Mouse (Mus musculus): Measurements from ENCODE around the gene Zfp663. TPM values are rescaled to one million over a fixed set of nuclear protein-coding genes. Genes with fewer than 3 reads are reported as not detected.

Gene Zfp663
- polyA plus RNA-seq, 1 experiment from 2014 or later: 0.05 TPM

GRCm38 (mm10) chr2:165396831-165397501, 28.4 kb upstream of the Zfp663 start:
- Histone ChIP-seq H3K4me3 (ENCODE audit: low read depth, low read length) (no peak overlapping the region), H3K36me3 (ENCODE audit: control insufficient read depth, insufficient read depth, low read length) (no peaks in the 10 kb centered on the region), H3K9me3 (ENCODE audit: control insufficient read depth, low read length) (no peaks in the 10 kb centered on the region), H3K4me1 (replicated peaks; ENCODE audit: control insufficient read depth, insufficient read depth) (no peaks in the 10 kb centered on the region), H3K4me2 (replicated peaks; ENCODE audit: low read depth) (no peak overlapping the region), H3K9ac (ENCODE audit: low read length) (no peak overlapping the region), H3K27ac (replicated peaks) (no peak overlapping the region), H3K27me3 (ENCODE audit: control insufficient read depth, insufficient read depth, low read length) (no peaks in the 10 kb centered on the region)
- no peak for DNase-seq (ENCODE audit: low spot score)
- no peak for ATAC-seq (ENCODE audit: low FRiP score, low TSS enrichment)
- 46% methylated on average over 20 of the region's 20 CpGs for whole genome bisulfite sequencing
- no peak for TF ChIP-seq EP300 (optimal IDR thresholded peaks at IDR 0.05)
- TF ChIP-seq CTCF (IDR thresholded peaks at IDR 0.05; ENCODE audit: low read depth): no peak

DNA sequence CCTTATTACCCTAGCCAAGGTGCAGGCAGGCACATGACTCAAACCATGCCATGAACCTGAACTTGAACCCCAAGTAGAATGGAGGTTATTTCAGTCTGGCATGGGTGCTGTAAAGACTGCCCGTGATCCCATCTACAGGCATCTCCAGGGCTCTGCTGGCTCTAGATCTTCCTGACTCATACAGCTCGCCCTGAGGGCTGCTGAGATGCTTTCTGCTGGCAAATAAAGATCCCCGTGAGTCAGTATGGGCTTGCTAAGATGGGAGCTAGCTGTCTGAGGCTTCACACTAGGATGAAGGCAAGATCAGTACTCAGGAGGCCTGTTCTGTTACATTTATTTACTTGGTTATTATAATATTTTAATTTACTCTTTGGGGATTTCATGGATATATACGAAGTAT, 23.6 kb upstream of the Zfp663 start:
- no peaks in the 10 kb centered on the region for H3K4me1 ChIP-seq (replicated peaks; ENCODE audit: control insufficient read depth, insufficient read depth)
- no peak overlapping the region for H3K27ac ChIP-seq (replicated peaks)
- H3K27me3 ChIP-seq (ENCODE audit: control insufficient read depth, insufficient read depth, low read length): no peaks in the 10 kb centered on the region
- ATAC-seq (ENCODE audit: low FRiP score, low TSS enrichment): no peak
- no peaks in the 10 kb centered on the region for H3K9me3 ChIP-seq (ENCODE audit: control insufficient read depth, low read length)
- TF ChIP-seq CTCF (IDR thresholded peaks at IDR 0.05; ENCODE audit: low read depth) (no peak), EP300 (optimal IDR thresholded peaks at IDR 0.05) (no peak)
- no peaks in the 10 kb centered on the region for H3K36me3 ChIP-seq (ENCODE audit: control insufficient read depth, insufficient read depth, low read length)
- H3K4me3 ChIP-seq (ENCODE audit: low read depth, low read length): no peak overlapping the region
- no peak for DNase-seq (ENCODE audit: low spot score)
- WGBS: 79% methylated on average over 4 of the region's 4 CpGs
- no peak overlapping the region for H3K9ac ChIP-seq (ENCODE audit: low read length)
- no peak overlapping the region for H3K4me2 ChIP-seq (replicated peaks; ENCODE audit: low read depth)

GRCm38 (mm10) chr2:165391561-165391960, 23.0 kb upstream of the Zfp663 start:
- no peak overlapping the region for H3K4me2 ChIP-seq (replicated peaks; ENCODE audit: low read depth)
- H3K36me3 ChIP-seq (ENCODE audit: control insufficient read depth, insufficient read depth, low read length): no peaks in the 10 kb centered on the region
- no peaks in the 10 kb centered on the region for H3K9me3 ChIP-seq (ENCODE audit: control insufficient read depth, low read length)
- H3K4me1 ChIP-seq (replicated peaks; ENCODE audit: control insufficient read depth, insufficient read depth): no peaks in the 10 kb centered on the region
- no peak overlapping the region for H3K9ac ChIP-seq (ENCODE audit: low read length)
- no peaks in the 10 kb centered on the region for H3K27me3 ChIP-seq (ENCODE audit: control insufficient read depth, insufficient read depth, low read length)
- ATAC-seq (ENCODE audit: low FRiP score, low TSS enrichment) (no peak), DNase-seq (ENCODE audit: low spot score) (peak; percentile 53)
- TF ChIP-seq EP300 (optimal IDR thresholded peaks at IDR 0.05) (no peak), CTCF (IDR thresholded peaks at IDR 0.05; ENCODE audit: low read depth) (peak; percentile 89)
- no peak overlapping the region for H3K4me3 ChIP-seq (ENCODE audit: low read depth, low read length)
- H3K27ac ChIP-seq (replicated peaks): no peak overlapping the region
- WGBS: 18% methylated on average over 8 of the region's 8 CpGs

DNA sequence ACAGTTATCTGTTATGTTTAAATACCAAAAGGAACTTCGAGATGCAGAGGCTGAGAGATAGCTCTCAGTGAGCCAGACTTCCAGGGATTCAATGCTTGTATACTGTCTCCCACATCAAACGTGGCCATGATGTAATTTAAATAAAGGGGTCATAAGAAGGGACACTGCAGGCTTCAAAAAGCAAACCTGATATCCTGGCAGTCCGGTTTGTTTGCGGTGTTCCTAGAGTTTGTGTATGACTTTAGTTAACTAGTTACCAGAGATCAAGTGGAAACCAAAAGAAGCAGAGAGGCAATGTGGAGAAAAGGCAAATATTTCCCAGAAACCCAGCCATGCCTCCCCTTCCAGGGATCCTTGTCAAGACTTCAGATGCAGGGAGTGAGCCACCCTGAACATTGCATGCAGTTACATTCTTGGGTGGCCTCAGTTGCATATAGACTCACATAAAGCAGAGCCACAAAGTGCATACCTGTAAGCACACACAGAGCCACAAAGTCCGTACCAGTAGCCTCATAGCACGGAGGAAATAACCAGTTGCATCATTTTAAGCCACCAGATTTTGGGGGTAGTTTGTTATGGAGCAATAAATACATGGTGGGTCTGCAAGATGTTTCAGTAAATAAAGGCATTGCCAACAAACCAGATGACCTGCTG, 20.9 kb upstream of the Zfp663 start:
- no peak overlapping the region for H3K27ac ChIP-seq (replicated peaks)
- no peak overlapping the region for H3K4me3 ChIP-seq (ENCODE audit: low read depth, low read length)
- no peak overlapping the region for H3K4me2 ChIP-seq (replicated peaks; ENCODE audit: low read depth)
- DNase-seq (ENCODE audit: low spot score): no peak
- H3K9me3 ChIP-seq (ENCODE audit: control insufficient read depth, low read length): no peaks in the 10 kb centered on the region
- TF ChIP-seq CTCF (IDR thresholded peaks at IDR 0.05; ENCODE audit: low read depth): no peak
- TF ChIP-seq EP300 (optimal IDR thresholded peaks at IDR 0.05): no peak
- peaks cover 4% of the 10 kb centered on the region; the same call in 1 of the 2 replicates for H3K36me3 ChIP-seq (ENCODE audit: control insufficient read depth, insufficient read depth, low read length)
- no peak overlapping the region for H3K9ac ChIP-seq (ENCODE audit: low read length)
- H3K27me3 ChIP-seq (ENCODE audit: control insufficient read depth, insufficient read depth, low read length): no peaks in the 10 kb centered on the region
- no peaks in the 10 kb centered on the region for H3K4me1 ChIP-seq (replicated peaks; ENCODE audit: control insufficient read depth, insufficient read depth)
- no peak for ATAC-seq (ENCODE audit: low FRiP score, low TSS enrichment)
- whole genome bisulfite sequencing: 57% methylated on average over 6 of the region's 6 CpGs

GRCm38 (mm10) chr2:165387844-165388495, 19.4 kb upstream of the Zfp663 start, which contains the start of gene Zfp334:
Zfp334 (minus strand) TSS chr2:165388259.
- H3K9ac ChIP-seq (ENCODE audit: low read length): peak within 1 kb of the TSS; percentile 77
- H3K27me3 ChIP-seq (ENCODE audit: control insufficient read depth, insufficient read depth, low read length): no peaks in the 10 kb centered on the region
- peak within 1 kb of the TSS; percentile 64 for H3K4me3 ChIP-seq (ENCODE audit: low read depth, low read length)
- H3K4me2 ChIP-seq (replicated peaks; ENCODE audit: low read depth): peak within 1 kb of the TSS; percentile 62
- DNase-seq (ENCODE audit: low spot score) (peak; percentile 93), ATAC-seq (ENCODE audit: low FRiP score, low TSS enrichment) (peak; percentile 93)
- under 1% methylated on average over 39 of the region's 40 CpGs for WGBS
- H3K4me1 ChIP-seq (replicated peaks; ENCODE audit: control insufficient read depth, insufficient read depth): no peaks in the 10 kb centered on the region
- H3K9me3 ChIP-seq (ENCODE audit: control insufficient read depth, low read length): no peaks in the 10 kb centered on the region
- peaks cover 6% of the 10 kb centered on the region; the same call in 1 of the 2 replicates for H3K36me3 ChIP-seq (ENCODE audit: control insufficient read depth, insufficient read depth, low read length)
- peak within 1 kb of the TSS; percentile 31 for H3K27ac ChIP-seq (replicated peaks)
- TF ChIP-seq EP300 (optimal IDR thresholded peaks at IDR 0.05): no peak
- TF ChIP-seq CTCF (IDR thresholded peaks at IDR 0.05; ENCODE audit: low read depth): no peak
